In genomic region chr10:59920810-59921681, GRCm38 (mm10) we compare ENCODE assay signal across 8 mouse cellular contexts. TPM values are rescaled to one million over a fixed set of nuclear protein-coding genes. Genes with fewer than 3 reads are reported as not detected.
A peak's percentile ranks its signal among the peaks of the same experiment; 100 is the strongest.
DNase-seq lines count a peak whose midpoint lies in the region; ATAC-seq and TF ChIP-seq lines count a peak whose summit lies in the region.

No protein-coding gene starts in this region.

- H3K4me3 ChIP-seq in E14TG2a.4 (replicated peaks; ENCODE audit: low read length), result peak overlapping the region; percentile 67
- H3K4me3 ChIP-seq in bone marrow macrophage, adult 2 months (ENCODE audit: insufficient read depth, low read length), result peak overlapping the region; percentile 52
- peak overlapping the region; percentile 52 for H3K4me3 ChIP-seq in heart, embryonic 16.5 days (ENCODE audit: low read length)
- H3K4me3 ChIP-seq in liver, postnatal 0 days (ENCODE audit: low read depth, low read length), result peak overlapping the region; percentile 49
- H3K4me3 ChIP-seq in neural tube, embryonic 12.5 days, result peak overlapping the region; percentile 34

- WGBS in heart, embryonic 16.5 days, result 7% methylated on average over 33 of the region's 33 CpGs
- 8% methylated on average over 33 of the region's 33 CpGs for WGBS in liver, postnatal 0 days (ENCODE audit: insufficient replicate concordance)
- WGBS in neural tube, embryonic 12.5 days, result 3% methylated on average over 33 of the region's 33 CpGs

- no peaks in the 10 kb centered on the region for H3K9me3 ChIP-seq in E14TG2a.4 (ENCODE audit: low read length)
- H3K9me3 ChIP-seq in heart, embryonic 16.5 days (replicated peaks; ENCODE audit: control insufficient read depth, low read length), result no peaks in the 10 kb centered on the region
- H3K9me3 ChIP-seq in liver, postnatal 0 days (ENCODE audit: low read length), result no peaks in the 10 kb centered on the region
- H3K9me3 ChIP-seq in neural tube, embryonic 12.5 days, result no peaks in the 10 kb centered on the region

- TF ChIP-seq CTCF in E14TG2a.4 (conservative IDR thresholded peaks at IDR 0.05; ENCODE audit: low read length), result no peak
- TF ChIP-seq CTCF in bone marrow macrophage, adult 2 months (IDR thresholded peaks at IDR 0.05; ENCODE audit: low read depth, low read length), result no peak
- peak; percentile 62 for TF ChIP-seq CTCF in liver, postnatal 0 days (IDR thresholded peaks at IDR 0.05; ENCODE audit: low read depth)

- peak; percentile 92 for TF ChIP-seq EP300 in liver, postnatal 0 days (IDR thresholded peaks at IDR 0.05; ENCODE audit: low read depth)

- H3K4me2 ChIP-seq in heart, embryonic 16.5 days (ENCODE audit: low read depth, low read length), result peak overlapping the region; percentile 76
- peak overlapping the region; percentile 84 for H3K4me2 ChIP-seq in liver, postnatal 0 days (ENCODE audit: low read depth, low read length)
- peak overlapping the region; percentile 71 for H3K4me2 ChIP-seq in neural tube, embryonic 12.5 days (replicated peaks)

- ATAC-seq in erythroblast, adult 5-6 weeks (replicated peaks; ENCODE audit: low FRiP score, poor library complexity, severe bottlenecking), result peak; percentile 84
- peak; percentile 41 for ATAC-seq in heart, embryonic 16.5 days (replicated peaks; ENCODE audit: extremely low read depth, insufficient read depth, low FRiP score)
- peak; percentile 87 for ATAC-seq in liver, postnatal 0 days
- peak; percentile 69 for ATAC-seq in neural tube, embryonic 12.5 days (ENCODE audit: low FRiP score, low read depth)

- no peak for TF ChIP-seq POLR2A in bone marrow macrophage, adult 2 months (IDR thresholded peaks at IDR 0.05; ENCODE audit: borderline replicate concordance, low read depth, low read length)

- peaks cover 17% of the 10 kb centered on the region for H3K27me3 ChIP-seq in E14TG2a.4 (ENCODE audit: insufficient read depth, low read length)
- no peaks in the 10 kb centered on the region for H3K27me3 ChIP-seq in heart, embryonic 16.5 days (ENCODE audit: control insufficient read depth, insufficient read depth, low read length)
- no peaks in the 10 kb centered on the region for H3K27me3 ChIP-seq in liver, postnatal 0 days (ENCODE audit: insufficient read depth, low read length)
- H3K27me3 ChIP-seq in neural tube, embryonic 12.5 days (replicated peaks), result no peaks in the 10 kb centered on the region

- H3K4me1 ChIP-seq in E14TG2a.4 (replicated peaks; ENCODE audit: low read depth, low read length), result peaks cover 89% of the 10 kb centered on the region
- H3K4me1 ChIP-seq in bone marrow macrophage, adult 2 months (ENCODE audit: control insufficient read depth, insufficient read depth, low read length), result peaks cover 12% of the 10 kb centered on the region
- H3K4me1 ChIP-seq in heart, embryonic 16.5 days (ENCODE audit: control insufficient read depth, insufficient read depth, low read length), result peaks cover 43% of the 10 kb centered on the region
- peaks cover 37% of the 10 kb centered on the region for H3K4me1 ChIP-seq in liver, postnatal 0 days (ENCODE audit: insufficient read depth)
- H3K4me1 ChIP-seq in neural tube, embryonic 12.5 days, result peaks cover 29% of the 10 kb centered on the region

- peak overlapping the region; percentile 68 for H3K9ac ChIP-seq in heart, embryonic 16.5 days (ENCODE audit: low read length)
- peak overlapping the region; percentile 56 for H3K9ac ChIP-seq in liver, postnatal 0 days (replicated peaks)
- H3K9ac ChIP-seq in neural tube, embryonic 12.5 days, result peak overlapping the region; percentile 27

- H3K27ac ChIP-seq in bone marrow macrophage, adult 2 months (ENCODE audit: insufficient read depth, low read depth, low read length), result no peak overlapping the region
- peak overlapping the region; percentile 91 for H3K27ac ChIP-seq in heart, embryonic 16.5 days (ENCODE audit: low read length)
- peak overlapping the region; percentile 76 for H3K27ac ChIP-seq in liver, postnatal 0 days (ENCODE audit: low read depth)
- H3K27ac ChIP-seq in neural tube, embryonic 12.5 days, result peak overlapping the region; percentile 38; the same call in 1 of the 2 replicates

- no peaks in the 10 kb centered on the region for H3K36me3 ChIP-seq in E14TG2a.4 (ENCODE audit: insufficient read depth, low read length)
- no peaks in the 10 kb centered on the region for H3K36me3 ChIP-seq in heart, embryonic 16.5 days (ENCODE audit: control insufficient read depth, insufficient read depth)
- H3K36me3 ChIP-seq in liver, postnatal 0 days (replicated peaks; ENCODE audit: insufficient read depth, low read length), result no peaks in the 10 kb centered on the region
- no peaks in the 10 kb centered on the region for H3K36me3 ChIP-seq in neural tube, embryonic 12.5 days

- DNase-seq in kidney, postnatal 10 days, result peak; percentile 83
- peak; percentile 85 for DNase-seq in liver, postnatal 0 days
- DNase-seq in thymus, postnatal 25 days, result peak; percentile 54

RNA-seq across cellular contexts. Expression of gene Ddit4, which starts 30.6 kb away (rescaled TPM):
- 3.4 and 3.5 TPM in 2 replicates for polyA plus RNA-seq in bone marrow macrophage, adult 2 months (2012; ENCODE audit: insufficient read depth, insufficient read length, missing spikeins)
- total RNA-seq in erythroblast, adult 5-6 weeks (2015; ENCODE audit: low replicate concordance), result 1.7 TPM in 1 of 2 replicates, not detected in the other
- 0.17 and 0.84 TPM in 2 replicates for total RNA-seq in erythroblast, adult 5-6 weeks (2017; ENCODE audit: low replicate concordance)
- 29.0 and 31.9 TPM in 2 replicates for polyA plus RNA-seq in heart, embryonic 16.5 days (2015; fragmentation: Nextera tagmentation; extraction: Ambion mirVana)
- 3.6 and 5.2 TPM in 2 replicates for polyA plus RNA-seq in liver, postnatal 0 days (2015; fragmentation: Nextera tagmentation; extraction: Ambion mirVana)
- polyA plus RNA-seq in neural tube, embryonic 12.5 days (2016; fragmentation: Nextera tagmentation; extraction: Ambion mirVana), result 75.7 and 78.9 TPM in 2 replicates

RNA-seq across cellular contexts. Expression of gene Dnajb12, which starts 41.7 kb away (rescaled TPM):
- 26.3 and 32.7 TPM in 2 replicates for polyA plus RNA-seq in bone marrow macrophage, adult 2 months (2012; ENCODE audit: insufficient read depth, insufficient read length, missing spikeins)
- 13.6 and 28.2 TPM in 2 replicates for total RNA-seq in erythroblast, adult 5-6 weeks (2015; ENCODE audit: low replicate concordance)
- total RNA-seq in erythroblast, adult 5-6 weeks (2017; ENCODE audit: low replicate concordance), result 39.8 and 43.4 TPM in 2 replicates
- polyA plus RNA-seq in heart, embryonic 16.5 days (2015; fragmentation: Nextera tagmentation; extraction: Ambion mirVana), result 22.1 and 26.3 TPM in 2 replicates
- 15.5 and 17.0 TPM in 2 replicates for polyA plus RNA-seq in liver, postnatal 0 days (2015; fragmentation: Nextera tagmentation; extraction: Ambion mirVana)
- polyA plus RNA-seq in neural tube, embryonic 12.5 days (2016; fragmentation: Nextera tagmentation; extraction: Ambion mirVana), result 20.3 and 23.6 TPM in 2 replicates
